Comparison of ENCODE assay signal across 9 mouse cellular contexts in the genomic region with DNA sequence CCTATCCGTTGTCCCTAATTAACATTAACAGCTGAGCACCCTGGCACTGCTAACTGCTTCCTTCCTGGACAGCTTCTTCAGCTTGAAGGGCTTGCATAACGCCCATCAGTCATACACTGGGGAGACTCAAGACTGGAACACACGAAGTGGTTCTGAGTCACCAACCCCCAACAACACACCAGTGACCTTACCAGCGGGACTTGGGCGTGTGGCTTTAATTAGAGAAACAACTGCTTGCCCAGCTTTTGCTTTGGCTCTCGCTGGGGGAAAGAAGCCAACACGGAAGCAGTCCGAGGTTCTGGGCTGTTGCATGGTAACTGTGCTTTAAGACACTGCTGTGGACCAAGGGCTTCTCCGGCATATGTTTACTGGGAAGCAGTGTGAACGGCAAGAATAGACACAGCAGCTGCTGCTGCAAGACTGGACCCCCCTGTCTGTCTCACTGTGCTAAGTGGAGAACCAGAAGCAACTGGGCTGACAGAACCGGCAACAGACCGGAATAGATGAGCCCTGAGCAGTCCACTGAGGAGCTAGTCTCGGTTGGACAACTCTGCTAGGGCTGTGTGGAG. TPM values are rescaled to one million over a fixed set of nuclear protein-coding genes. Genes with fewer than 3 reads are reported as not detected.
DNase-seq lines count a peak whose midpoint lies in the region; ATAC-seq and TF ChIP-seq lines count a peak whose summit lies in the region.
"Had no signal": no experiment of that assay in that cellular context is flagged by ENCODE, and none has a peak within 500 bp of the region (broad histone marks: within the 10 kb centered on the region; RNA-seq: fewer than 3 reads in every experiment).

No protein-coding gene starts in this region.

- no peak overlapping the region for H3K27ac ChIP-seq in forebrain, postnatal 0 days (ENCODE audit: low read depth, low read length)
- no peak overlapping the region for H3K27ac ChIP-seq in forebrain, embryonic 12.5 days
- H3K27ac ChIP-seq in embryonic facial prominence, embryonic 15.5 days (replicated peaks), result no peak overlapping the region
- no peak overlapping the region for H3K27ac ChIP-seq in limb, embryonic 11.5 days (replicated peaks; ENCODE audit: low read depth, low read length)
- H3K27ac ChIP-seq: kidney, postnatal 0 days had no signal

- ATAC-seq in forebrain, postnatal 0 days, result peak; percentile 88
- ATAC-seq in forebrain, embryonic 12.5 days (ENCODE audit: low FRiP score), result no peak
- ATAC-seq in Patski, result peak; percentile 39
- ATAC-seq in embryonic facial prominence, embryonic 15.5 days (ENCODE audit: insufficient number of reproducible peaks, low FRiP score, low TSS enrichment, low read depth), result no peak
- ATAC-seq in limb, embryonic 11.5 days (ENCODE audit: insufficient number of reproducible peaks, low FRiP score, low TSS enrichment, low read depth), result no peak

- WGBS in forebrain, postnatal 0 days, result 42% methylated on average over 13 of the region's 13 CpGs
- 70% methylated on average over 13 of the region's 13 CpGs for WGBS in forebrain, embryonic 12.5 days
- WGBS in embryonic facial prominence, embryonic 15.5 days, result 25% methylated on average over 13 of the region's 13 CpGs
- 29% methylated on average over 13 of the region's 13 CpGs for WGBS in limb, embryonic 11.5 days

- no peak overlapping the region for H3K4me3 ChIP-seq in forebrain, postnatal 0 days (ENCODE audit: low read depth, low read length)
- H3K4me3 ChIP-seq in forebrain, embryonic 12.5 days (replicated peaks), result no peak overlapping the region
- peak overlapping the region; percentile 9; the same call in 1 of the 2 replicates for H3K4me3 ChIP-seq in embryonic facial prominence, embryonic 15.5 days (replicated peaks)
- H3K4me3 ChIP-seq in limb, embryonic 11.5 days (ENCODE audit: low read depth, low read length), result no peak overlapping the region

- peak overlapping the region; percentile 10; the same call in 1 of the 2 replicates for H3K4me2 ChIP-seq in forebrain, postnatal 0 days (ENCODE audit: low read depth)
- H3K4me2 ChIP-seq in forebrain, embryonic 12.5 days, result no peak overlapping the region
- H3K4me2 ChIP-seq in embryonic facial prominence, embryonic 15.5 days (replicated peaks), result peak overlapping the region; percentile 38
- peak overlapping the region; percentile 12; the same call in 1 of the 2 replicates for H3K4me2 ChIP-seq in limb, embryonic 11.5 days (ENCODE audit: low read depth, severe bottlenecking)

- H3K36me3 ChIP-seq in forebrain, postnatal 0 days (ENCODE audit: insufficient read depth), result no peaks in the 10 kb centered on the region
- H3K36me3 ChIP-seq in forebrain, embryonic 12.5 days (replicated peaks), result no peaks in the 10 kb centered on the region
- H3K36me3 ChIP-seq in embryonic facial prominence, embryonic 15.5 days, result no peaks in the 10 kb centered on the region
- H3K36me3 ChIP-seq in limb, embryonic 11.5 days (ENCODE audit: control insufficient read depth, insufficient read depth, low read length), result no peaks in the 10 kb centered on the region

- in situ Hi-C loops in Patski (cut with MboI; ENCODE audit: low pct_unique_long_range_greater_than_20kb), result no loop called here

- CTCF ChIA-PET in Patski (lab: Charles Lee), result no interaction called here

- H3K9me3 ChIP-seq in forebrain, postnatal 0 days (ENCODE audit: low read length), result no peaks in the 10 kb centered on the region
- no peaks in the 10 kb centered on the region for H3K9me3 ChIP-seq in forebrain, embryonic 12.5 days
- H3K9me3 ChIP-seq in embryonic facial prominence, embryonic 15.5 days (replicated peaks), result no peaks in the 10 kb centered on the region
- no peaks in the 10 kb centered on the region for H3K9me3 ChIP-seq in limb, embryonic 11.5 days (ENCODE audit: control insufficient read depth, low read length)

- H3K9ac ChIP-seq in forebrain, postnatal 0 days, result no peak overlapping the region
- no peak overlapping the region for H3K9ac ChIP-seq in forebrain, embryonic 12.5 days
- H3K9ac ChIP-seq in embryonic facial prominence, embryonic 15.5 days, result no peak overlapping the region
- 0 out of 2 replicates have a peak overlapping the region, but pooled peaks have one; percentile 3 for H3K9ac ChIP-seq in limb, embryonic 11.5 days (ENCODE audit: low read length)

- H3K27me3 ChIP-seq in forebrain, postnatal 0 days (ENCODE audit: insufficient read depth, low read length), result peaks cover 4% of the 10 kb centered on the region; the same call in 1 of the 2 replicates
- H3K27me3 ChIP-seq in forebrain, embryonic 12.5 days, result no peaks in the 10 kb centered on the region
- no peaks in the 10 kb centered on the region for H3K27me3 ChIP-seq in Patski
- H3K27me3 ChIP-seq in embryonic facial prominence, embryonic 15.5 days, result no peaks in the 10 kb centered on the region
- H3K27me3 ChIP-seq in limb, embryonic 11.5 days (ENCODE audit: control insufficient read depth, insufficient read depth, low read length), result no peaks in the 10 kb centered on the region

- DNase-seq in forebrain, postnatal 0 days, result peak; percentile 18
- peak; percentile 15 for DNase-seq in Patski (ENCODE audit: low read depth, low spot score)
- DNase-seq in heart, postnatal 4 days, result peak; percentile 65
- DNase-seq in limb, embryonic 11.5 days (ENCODE audit: low spot score), result peak; percentile 53
- peak; percentile 48 for DNase-seq in ovary, adult 18-20 months (ENCODE audit: low spot score)
- DNase-seq in T-cell, adult 2 months (ENCODE audit: low spot score), result no peak

- H3K4me1 ChIP-seq in forebrain, postnatal 0 days (ENCODE audit: insufficient read depth), result peaks cover 6% of the 10 kb centered on the region; the same call in 1 of the 2 replicates
- H3K4me1 ChIP-seq in forebrain, embryonic 12.5 days, result no peaks in the 10 kb centered on the region
- 0 out of 2 replicates have a peak, but pooled peaks cover 7% of the 10 kb centered on the region for H3K4me1 ChIP-seq in embryonic facial prominence, embryonic 15.5 days
- H3K4me1 ChIP-seq in limb, embryonic 11.5 days (ENCODE audit: control insufficient read depth, insufficient read depth, low read length), result peaks cover 8% of the 10 kb centered on the region

- no peak for TF ChIP-seq CTCF in forebrain, postnatal 0 days (IDR thresholded peaks at IDR 0.05; ENCODE audit: low read depth)
- no peak for TF ChIP-seq CTCF in Patski (IDR thresholded peaks at IDR 0.05)

- POLR2A ChIA-PET in Patski (lab: Charles Lee), result interaction anchor here (0.7 kb wide), 1 partner anchor 69 kb away, joined by 3 read pairs; no protein-coding TSS in a partner anchor

RNA-seq across cellular contexts. Expression of a gene that starts 11.3 kb away (rescaled TPM):
- total RNA-seq in forebrain, postnatal 0 days (2014; rRNA removed), result 3.7 and 3.8 TPM in 2 replicates
- 1.5 and 1.7 TPM in 2 replicates for polyA plus RNA-seq in forebrain, postnatal 0 days (2015; fragmentation: Nextera tagmentation; extraction: Ambion mirVana)
- polyA plus RNA-seq in forebrain, embryonic 12.5 days (2016; fragmentation: Nextera tagmentation; extraction: Ambion mirVana), result 1.4 and 1.6 TPM in 2 replicates
- 2.2 TPM for polyA plus RNA-seq in Patski (2021)
- 1.3 and 1.6 TPM in 2 replicates for polyA plus RNA-seq in embryonic facial prominence, embryonic 15.5 days (2015; fragmentation: Nextera tagmentation; extraction: Ambion mirVana)
- 1 to 10 TPM; 7.4 TPM for total RNA-seq in heart, postnatal 4 days (2021)
- polyA plus RNA-seq in limb, embryonic 11.5 days (2014; fragmentation: Nextera tagmentation; extraction: Ambion mirVana), result 1.2 and 1.3 TPM in 2 replicates

Comparison
In these comparisons a context has a peak if more than half of its experiments do, and no peak if none do; other contexts are left out.
1. ATAC-seq: peak in forebrain, postnatal 0 days (single experiment) and Patski (single experiment); none in forebrain, embryonic 12.5 days (single experiment), embryonic facial prominence, embryonic 15.5 days (single experiment) and limb, embryonic 11.5 days (single experiment).